Mouse (Mus musculus): ENCODE results near the gene Atp2a1. TPM values are rescaled to one million over a fixed set of nuclear protein-coding genes. Genes with fewer than 3 reads are reported as not detected.

Atp2a1 gene
- polyA plus RNA-seq (2012; fragmentation: generic; extraction: Trizol): 2.2 TPM
- long read RNA-seq, experiment 1, partial matches to known transcripts: 11 of 36 reads
- long read RNA-seq, experiment 1, other reads (novel, unspliced or antisense): 25 of 36 reads
- long read RNA-seq, experiment 2, partial matches to known transcripts: 0 of 2 reads
- long read RNA-seq, experiment 2, other reads (novel, unspliced or antisense): 2 of 2 reads

- no peaks in the 10 kb centered on the region for H3K27me3 ChIP-seq (ENCODE audit: control insufficient read depth, insufficient read depth, insufficient read length)
- no peaks in the 10 kb centered on the region for H3K79me2 ChIP-seq (ENCODE audit: control insufficient read depth, insufficient read depth)
- H3ac ChIP-seq (ENCODE audit: control insufficient read depth, insufficient read length, low read depth): no peak within 1 kb of the TSS
- H3K79me3 ChIP-seq (ENCODE audit: low read depth): no peaks in the 10 kb centered on the region
- no peak within 1 kb of the TSS for H3K4me3 ChIP-seq (ENCODE audit: insufficient read depth, poor library complexity, severe bottlenecking)
- peaks cover 10% of the 10 kb centered on the region for H3K36me3 ChIP-seq (ENCODE audit: control insufficient read depth, insufficient read depth)
- TF ChIP-seq CEBPB (IDR thresholded peaks at IDR 0.05; ENCODE audit: low read depth) (no peak), USF1 (IDR thresholded peaks at IDR 0.05; ENCODE audit: low read depth) (no peak), CTCF (IDR thresholded peaks at IDR 0.05; ENCODE audit: control insufficient read depth, insufficient read depth, insufficient read length) (no peak), FOSL1 (IDR thresholded peaks at IDR 0.05; ENCODE audit: insufficient read depth, low read length, poor library complexity, severe bottlenecking) (no peak), MAX (IDR thresholded peaks at IDR 0.05) (no peak), MYOD1 (IDR thresholded peaks at IDR 0.05; ENCODE audit: control insufficient read depth, insufficient read length, low read depth) (no peak), MYOG (IDR thresholded peaks at IDR 0.05; ENCODE audit: control insufficient read depth, extremely low read depth, insufficient read length) (no peak)
Measured at GRCm38 (mm10) chr7:126463004-126463403, at the start of gene Atp2a1. TSS of gene Atp2a1 (minus strand) at chr7:126463108.

GRCm38 (mm10) chr7:126511287-126511686 lies 48.4 kb upstream of the Atp2a1 start:
- Histone ChIP-seq H3ac (ENCODE audit: control insufficient read depth, insufficient read length, low read depth) (no peak overlapping the region), H3K4me3 (ENCODE audit: insufficient read depth, poor library complexity, severe bottlenecking) (no peak overlapping the region), H3K36me3 (ENCODE audit: control insufficient read depth, insufficient read depth) (no peaks in the 10 kb centered on the region), H3K79me3 (ENCODE audit: low read depth) (no peaks in the 10 kb centered on the region), H3K79me2 (ENCODE audit: control insufficient read depth, insufficient read depth) (no peaks in the 10 kb centered on the region), H3K27me3 (ENCODE audit: control insufficient read depth, insufficient read depth, insufficient read length) (peaks cover 9% of the 10 kb centered on the region)
- TF ChIP-seq MYOD1 (IDR thresholded peaks at IDR 0.05; ENCODE audit: control insufficient read depth, insufficient read length, low read depth) (no peak), CEBPB (IDR thresholded peaks at IDR 0.05; ENCODE audit: low read depth) (no peak), MYOG (IDR thresholded peaks at IDR 0.05; ENCODE audit: control insufficient read depth, extremely low read depth, insufficient read length) (no peak), FOSL1 (IDR thresholded peaks at IDR 0.05; ENCODE audit: insufficient read depth, low read length, poor library complexity, severe bottlenecking) (no peak), USF1 (IDR thresholded peaks at IDR 0.05; ENCODE audit: low read depth) (no peak), MAX (IDR thresholded peaks at IDR 0.05) (no peak), CTCF (IDR thresholded peaks at IDR 0.05; ENCODE audit: control insufficient read depth, insufficient read depth, insufficient read length) (no peak)

- H3ac ChIP-seq (ENCODE audit: control insufficient read depth, insufficient read length, low read depth): no peak overlapping the region
- H3K36me3 ChIP-seq (ENCODE audit: control insufficient read depth, insufficient read depth): no peaks in the 10 kb centered on the region
- H3K4me3 ChIP-seq (ENCODE audit: insufficient read depth, poor library complexity, severe bottlenecking): no peak overlapping the region
- H3K79me2 ChIP-seq (ENCODE audit: control insufficient read depth, insufficient read depth): peaks cover 5% of the 10 kb centered on the region
- no peaks in the 10 kb centered on the region for H3K27me3 ChIP-seq (ENCODE audit: control insufficient read depth, insufficient read depth, insufficient read length)
- TF ChIP-seq MAX (IDR thresholded peaks at IDR 0.05) (no peak), CEBPB (IDR thresholded peaks at IDR 0.05; ENCODE audit: low read depth) (no peak), USF1 (IDR thresholded peaks at IDR 0.05; ENCODE audit: low read depth) (no peak), CTCF (IDR thresholded peaks at IDR 0.05; ENCODE audit: control insufficient read depth, insufficient read depth, insufficient read length) (no peak)
- H3K79me3 ChIP-seq (ENCODE audit: low read depth): no peaks in the 10 kb centered on the region
Measured at GRCm38 (mm10) chr7:126507126-126507778, 44.3 kb upstream of the Atp2a1 start.

GRCm38 (mm10) chr7:126504913-126505312 lies 42.0 kb upstream of the Atp2a1 start:
- TF ChIP-seq FOSL1 (IDR thresholded peaks at IDR 0.05; ENCODE audit: insufficient read depth, low read length, poor library complexity, severe bottlenecking): no peak
- no peak for TF ChIP-seq USF1 (IDR thresholded peaks at IDR 0.05; ENCODE audit: low read depth)
- no peak for TF ChIP-seq CEBPB (IDR thresholded peaks at IDR 0.05; ENCODE audit: low read depth)
- TF ChIP-seq MAX (IDR thresholded peaks at IDR 0.05): no peak
- no peak for TF ChIP-seq MYOG (IDR thresholded peaks at IDR 0.05; ENCODE audit: control insufficient read depth, extremely low read depth, insufficient read length)
- no peak for TF ChIP-seq CTCF (IDR thresholded peaks at IDR 0.05; ENCODE audit: control insufficient read depth, insufficient read depth, insufficient read length)
- TF ChIP-seq MYOD1 (IDR thresholded peaks at IDR 0.05; ENCODE audit: control insufficient read depth, insufficient read length, low read depth): no peak
- Histone ChIP-seq H3ac (ENCODE audit: control insufficient read depth, insufficient read length, low read depth) (no peak overlapping the region), H3K79me2 (ENCODE audit: control insufficient read depth, insufficient read depth) (peaks cover 28% of the 10 kb centered on the region), H3K27me3 (ENCODE audit: control insufficient read depth, insufficient read depth, insufficient read length) (no peaks in the 10 kb centered on the region), H3K79me3 (ENCODE audit: low read depth) (peaks cover 20% of the 10 kb centered on the region), H3K36me3 (ENCODE audit: control insufficient read depth, insufficient read depth) (peaks cover 15% of the 10 kb centered on the region), H3K4me3 (ENCODE audit: insufficient read depth, poor library complexity, severe bottlenecking) (no peak overlapping the region)

GRCm38 (mm10) chr7:126503273-126503878 lies 40.5 kb upstream of the Atp2a1 start, which contains the start of gene Atxn2l:
TSS of gene Atxn2l (minus strand) at chr7:126503437.
- peak within 1 kb of the TSS; percentile 96 for H3K4me3 ChIP-seq (ENCODE audit: insufficient read depth, poor library complexity, severe bottlenecking)
- H3K27me3 ChIP-seq (ENCODE audit: control insufficient read depth, insufficient read depth, insufficient read length): no peaks in the 10 kb centered on the region
- H3K79me2 ChIP-seq (ENCODE audit: control insufficient read depth, insufficient read depth): peaks cover 43% of the 10 kb centered on the region
- TF ChIP-seq FOSL1 (IDR thresholded peaks at IDR 0.05; ENCODE audit: insufficient read depth, low read length, poor library complexity, severe bottlenecking): no peak
- TF ChIP-seq MYOD1 (IDR thresholded peaks at IDR 0.05; ENCODE audit: control insufficient read depth, insufficient read length, low read depth): no peak
- peak; percentile 56 for TF ChIP-seq MAX (IDR thresholded peaks at IDR 0.05)
- peak; percentile 38 for TF ChIP-seq CEBPB (IDR thresholded peaks at IDR 0.05; ENCODE audit: low read depth)
- TF ChIP-seq MYOG (IDR thresholded peaks at IDR 0.05; ENCODE audit: control insufficient read depth, extremely low read depth, insufficient read length): no peak
- TF ChIP-seq USF1 (IDR thresholded peaks at IDR 0.05; ENCODE audit: low read depth): no peak
- TF ChIP-seq CTCF (IDR thresholded peaks at IDR 0.05; ENCODE audit: control insufficient read depth, insufficient read depth, insufficient read length): peak; percentile 68
- H3ac ChIP-seq (ENCODE audit: control insufficient read depth, insufficient read length, low read depth): peak within 1 kb of the TSS; percentile 99
- H3K36me3 ChIP-seq (ENCODE audit: control insufficient read depth, insufficient read depth): peaks cover 28% of the 10 kb centered on the region
- H3K79me3 ChIP-seq (ENCODE audit: low read depth): peaks cover 32% of the 10 kb centered on the region
